Mouse (Mus musculus) thymus, adult 2 months (tissue): ENCODE measurements around the gene Gpr156. TPM values are rescaled to one million over a fixed set of nuclear protein-coding genes. Genes with fewer than 3 reads are reported as not detected.

Experiments
- DNase-seq: peaks from one replicate; pipeline ENCODE4 v3.0.0; 2021
- H3K27ac ChIP-seq: fragments of 200-500 bp; 2 replicates; pipeline ENCODE4 v1.5.1; 2012; ENCODE audit warnings: low read length, control low read depth; ENCODE audit not compliant: control insufficient read depth, insufficient read depth
- H3K27me3 ChIP-seq: fragments of 200-500 bp; 2 replicates; pipeline ENCODE4 v1.6.1; 2012; ENCODE audit warnings: mild to moderate bottlenecking, low read length, moderate library complexity, mixed read lengths; ENCODE audit not compliant: control insufficient read depth, insufficient read depth
- H3K36me3 ChIP-seq: fragments of 200-500 bp; 2 replicates; pipeline ENCODE4 v1.6.1; 2012; ENCODE audit warnings: mild to moderate bottlenecking, low read length, moderate library complexity; ENCODE audit not compliant: control insufficient read depth, insufficient read depth
- H3K4me1 ChIP-seq: fragments of 200-500 bp; replicated peaks from 2 replicates; pipeline ENCODE4 v1.6.1; 2012; ENCODE audit warnings: low read length; ENCODE audit not compliant: control insufficient read depth, insufficient read depth
- H3K4me3 ChIP-seq: fragments of 200-500 bp; 2 replicates; pipeline ENCODE4 v1.5.1; 2012; ENCODE audit warnings: mild to moderate bottlenecking, low read length, control low read depth, moderate library complexity; ENCODE audit not compliant: control insufficient read depth, insufficient read depth
- CTCF ChIP-seq: fragments of 200-500 bp; IDR thresholded peaks from 2 replicates; pipeline ENCODE4 v1.5.1; 2012; ENCODE audit warnings: mild to moderate bottlenecking, control low read depth, low read length, moderate library complexity, borderline replicate concordance; ENCODE audit not compliant: control insufficient read depth, poor library complexity, insufficient read depth; ENCODE audit errors: extremely low read depth
- POLR2A ChIP-seq: fragments of 200-500 bp; IDR thresholded peaks from 2 replicates; pipeline ENCODE4 v1.6.1; 2012; ENCODE audit warnings: mild to moderate bottlenecking, low read length, control low read depth, moderate library complexity; ENCODE audit not compliant: control insufficient read depth, poor library complexity, insufficient read depth; ENCODE audit errors: extremely low read depth
- WGBS: fragments of 180-500 bp; shearing (Covaris S2); methylation state at CpG from one replicate; pipeline ENCODE4 v1.1.7; 2018; 5-methylcytosine and 5-hydroxymethylcytosine counted together
- polyA plus RNA-seq: library from polyadenylated mRNA; depleted of rRNA; stranded (reverse); fragments of >200 nt; gene quantifications from 2 replicates; pipeline ENCODE4 v1.2.3, GENCODE M21; 2012; rRNA removed

Gene Gpr156
- 0.08 and 0.09 TPM in 2 replicates for polyA plus RNA-seq

DNA sequence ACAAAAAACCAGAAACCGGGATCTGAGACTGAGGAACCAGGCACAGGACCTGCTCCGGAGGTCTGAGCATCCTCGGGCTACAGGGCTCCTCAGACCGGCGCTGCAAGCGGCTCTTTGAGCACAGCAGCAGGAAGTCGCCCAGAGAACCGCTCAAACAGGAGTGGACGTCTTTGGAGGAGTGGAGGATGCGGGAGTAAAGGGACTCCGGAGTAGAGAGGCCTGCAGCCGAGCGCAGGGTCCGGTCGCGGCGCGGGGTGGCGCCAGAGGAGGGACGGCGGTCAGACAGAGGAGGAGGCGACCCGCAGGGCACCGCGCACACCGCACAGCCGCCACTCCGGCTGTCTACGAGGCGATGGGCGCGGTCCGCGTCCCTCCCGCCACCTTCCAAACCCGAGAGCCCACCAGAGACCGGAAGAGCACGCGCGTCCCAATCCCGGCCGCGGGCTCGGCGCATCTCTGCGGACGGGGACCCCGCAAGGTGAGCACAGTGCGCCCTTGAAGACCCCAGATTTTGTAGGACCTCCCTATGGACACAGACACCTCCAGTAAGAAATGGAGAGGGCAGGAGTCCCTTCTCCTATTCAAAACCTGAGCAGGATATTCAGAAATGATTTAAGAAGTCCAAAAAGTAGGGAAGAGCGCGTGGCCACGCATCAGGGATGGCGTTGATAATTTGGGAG, at the start of gene Gpr156:
Gpr156 (plus strand) TSS at position 359 of the 680 bp plus-strand sequence.
- H3K4me3 ChIP-seq: peak within 1 kb of the TSS; percentile 28
- no peaks in the 10 kb centered on the region for H3K36me3 ChIP-seq
- H3K27me3 ChIP-seq: peaks cover 3% of the 10 kb centered on the region; the same call in 1 of the 2 replicates
- TF ChIP-seq POLR2A (no peak), CTCF (no peak)
- peaks cover 10% of the 10 kb centered on the region; the same call in 1 of the 2 replicates for H3K4me1 ChIP-seq
- peak; percentile 17 for DNase-seq
- no peak within 1 kb of the TSS for H3K27ac ChIP-seq
- WGBS: 7% methylated on average over 53 of the region's 53 CpGs

DNA sequence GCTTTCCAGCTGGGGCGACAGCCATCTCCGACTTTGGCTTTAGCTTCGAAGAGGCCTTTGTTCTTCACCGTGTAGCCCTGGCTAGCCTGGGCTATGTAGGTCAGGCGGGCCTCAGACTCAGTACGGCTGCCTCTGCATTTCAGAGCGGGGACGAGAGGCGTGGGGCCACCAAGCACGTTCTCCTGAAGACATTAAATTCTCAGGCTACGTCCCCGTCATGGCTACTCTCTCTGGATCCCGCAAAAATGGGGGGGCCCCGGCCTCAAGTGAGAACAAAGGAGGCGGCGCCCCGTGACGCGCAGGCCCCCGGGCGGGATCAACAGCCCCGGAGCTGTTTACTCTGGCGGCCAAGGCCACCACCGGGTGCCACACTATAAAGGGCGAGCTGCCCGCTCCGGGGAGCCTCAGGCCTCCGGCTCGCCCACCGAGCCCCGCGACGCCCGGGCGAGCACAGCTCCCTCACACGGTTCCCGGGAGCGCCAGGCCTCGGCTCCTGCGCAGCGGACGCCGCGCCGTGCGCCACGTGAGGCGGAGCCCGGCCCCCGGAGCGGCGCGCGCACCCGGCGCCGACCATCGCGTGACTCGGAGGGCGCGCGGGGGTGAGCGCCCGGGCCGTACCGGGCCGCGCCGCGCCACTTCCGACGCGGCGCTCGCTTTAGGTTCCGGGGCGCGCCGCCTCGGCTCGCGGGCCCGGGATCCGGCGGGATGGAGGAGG, 48.3 kb upstream of the Gpr156 start, which contains the start of gene Lrrc58:
Lrrc58 (plus strand) TSS at position 599 of the 715 bp plus-strand sequence.
- Histone ChIP-seq H3K27ac (peak within 1 kb of the TSS; percentile 30), H3K36me3 (no peaks in the 10 kb centered on the region), H3K4me1 (peaks cover 7% of the 10 kb centered on the region), H3K27me3 (no peaks in the 10 kb centered on the region), H3K4me3 (peak within 1 kb of the TSS; percentile 91)
- TF ChIP-seq POLR2A (peak; percentile 94), CTCF (no peak)
- 2% methylated on average over 86 of the region's 86 CpGs for WGBS
- peak; percentile 83 for DNase-seq

DNA sequence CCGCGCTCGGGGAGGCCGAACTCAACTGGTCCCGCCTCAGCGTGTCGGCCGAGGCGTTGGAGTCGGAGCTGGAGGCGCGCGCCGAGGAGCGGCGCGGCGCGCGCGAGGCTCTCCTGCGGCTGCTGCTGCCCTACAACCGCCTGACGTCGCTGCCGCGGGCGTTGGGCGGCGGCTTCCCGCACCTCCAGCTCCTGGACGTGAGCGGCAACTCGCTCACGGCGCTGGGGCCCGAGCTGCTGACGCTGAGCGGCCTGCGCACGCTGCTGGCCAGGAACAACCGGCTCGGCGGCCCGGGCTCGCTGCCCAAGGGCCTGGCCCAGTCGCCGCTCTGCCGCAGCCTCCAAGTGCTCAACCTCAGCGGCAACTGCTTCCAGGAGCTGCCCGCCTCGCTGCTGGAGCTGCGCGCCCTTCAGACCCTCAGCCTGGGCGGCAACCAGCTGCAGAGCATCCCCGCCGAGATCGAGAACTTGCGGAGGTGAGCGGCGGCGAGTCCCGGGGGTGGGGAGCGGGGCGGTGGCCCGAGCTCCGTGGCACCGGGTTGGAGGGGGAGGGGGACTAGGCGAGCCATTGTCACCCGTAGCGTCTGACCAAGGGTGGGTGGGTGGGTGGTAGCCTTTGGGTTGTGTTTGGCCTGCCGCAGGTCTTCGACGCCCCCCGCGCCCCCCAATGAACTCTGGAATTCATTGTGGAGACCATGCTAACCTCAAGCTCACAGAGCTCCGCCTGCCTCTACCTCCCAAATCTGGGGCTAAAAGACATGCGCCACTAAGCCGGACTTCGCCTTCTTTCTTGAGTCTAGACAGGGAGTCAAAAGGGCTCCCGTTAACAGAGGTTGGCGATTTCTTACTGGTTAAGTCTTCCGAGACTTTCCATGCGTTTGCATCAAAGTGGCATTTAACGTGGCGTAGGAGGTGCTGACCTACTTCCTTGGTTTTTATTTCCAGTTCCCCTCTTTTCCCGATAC, 47.5 kb upstream of the Gpr156 start:
- peak overlapping the region; percentile 20; the same call in 1 of the 2 replicates for H3K27ac ChIP-seq
- no peaks in the 10 kb centered on the region for H3K36me3 ChIP-seq
- WGBS: under 1% methylated on average over 87 of the region's 87 CpGs
- peak overlapping the region; percentile 91 for H3K4me3 ChIP-seq
- H3K4me1 ChIP-seq: peaks cover 7% of the 10 kb centered on the region
- DNase-seq: peak; percentile 46
- TF ChIP-seq POLR2A (no peak), CTCF (0 out of 2 replicates have a peak, but pooled peaks have one; percentile 23)
- H3K27me3 ChIP-seq: no peaks in the 10 kb centered on the region

GRCm38 (mm10) chr16:37869470-37870231, 46.6 kb upstream of the Gpr156 start:
- H3K27ac ChIP-seq: no peak overlapping the region
- no peaks in the 10 kb centered on the region for H3K27me3 ChIP-seq
- H3K4me3 ChIP-seq: peak overlapping the region; percentile 91
- TF ChIP-seq CTCF (no peak), POLR2A (no peak)
- 14% methylated on average over 4 of the region's 4 CpGs for WGBS
- DNase-seq: no peak
- peaks cover 7% of the 10 kb centered on the region for H3K4me1 ChIP-seq
- H3K36me3 ChIP-seq: no peaks in the 10 kb centered on the region

- H3K27ac ChIP-seq: no peak overlapping the region
- WGBS: 64% methylated on average over 4 of the region's 4 CpGs
- H3K4me1 ChIP-seq: peaks cover 7% of the 10 kb centered on the region
- no peaks in the 10 kb centered on the region for H3K27me3 ChIP-seq
- H3K4me3 ChIP-seq: no peak overlapping the region
- no peak for TF ChIP-seq CTCF
- no peak for TF ChIP-seq POLR2A
- H3K36me3 ChIP-seq: no peaks in the 10 kb centered on the region
- DNase-seq: no peak
Measured at GRCm38 (mm10) chr16:37871112-37871715, 45.1 kb upstream of the Gpr156 start.
